Mouse (Mus musculus) left cerebral cortex, adult 18-20 months (tissue): ENCODE results near the gene Atp6ap2. TPM values are rescaled to one million over a fixed set of nuclear protein-coding genes. Genes with fewer than 3 reads are reported as not detected.
"Not testable (repeated sequence)": the region's sequence is repeated elsewhere in the genome, so short reads cannot be mapped to it uniquely, and the experiment has no call there.

ENCODE experiments used
- DNase-seq, 2 experiments: peaks; one replicate each; pipeline ENCODE4 v3.0.0; 2021 to 2022; ENCODE audit warnings: low spot score in 2 of 2, mixed read lengths in 1 of 2
- long read RNA-seq, 2 experiments: library from polyadenylated mRNA; stranded (forward); transcript quantifications; one replicate each; pipeline ENCODE4 v2.0.0; 2021
- total RNA-seq, 2 experiments: library from RNA; stranded (reverse); gene quantifications; 2 replicates each; pipeline ENCODE4 v1.2.3; 2021

The Atp6ap2 gene
- 100 to 1,000 TPM; 221 to 229 TPM for total RNA-seq
- long read RNA-seq, experiment 1, transcript Atp6ap2-201 (9 exons, 2,324 nt) = major isoform, 337 of 364 reads
- long read RNA-seq, experiment 1, partial matches to known transcripts = 17 of 364 reads
- long read RNA-seq, experiment 1, other reads (novel, unspliced or antisense) = 10 of 364 reads
- long read RNA-seq, experiment 2, transcript Atp6ap2-201 (9 exons, 2,324 nt) = major isoform, 276 of 296 reads
- long read RNA-seq, experiment 2, partial matches to known transcripts = 17 of 296 reads
- long read RNA-seq, experiment 2, other reads (novel, unspliced or antisense) = 3 of 296 reads

DNA sequence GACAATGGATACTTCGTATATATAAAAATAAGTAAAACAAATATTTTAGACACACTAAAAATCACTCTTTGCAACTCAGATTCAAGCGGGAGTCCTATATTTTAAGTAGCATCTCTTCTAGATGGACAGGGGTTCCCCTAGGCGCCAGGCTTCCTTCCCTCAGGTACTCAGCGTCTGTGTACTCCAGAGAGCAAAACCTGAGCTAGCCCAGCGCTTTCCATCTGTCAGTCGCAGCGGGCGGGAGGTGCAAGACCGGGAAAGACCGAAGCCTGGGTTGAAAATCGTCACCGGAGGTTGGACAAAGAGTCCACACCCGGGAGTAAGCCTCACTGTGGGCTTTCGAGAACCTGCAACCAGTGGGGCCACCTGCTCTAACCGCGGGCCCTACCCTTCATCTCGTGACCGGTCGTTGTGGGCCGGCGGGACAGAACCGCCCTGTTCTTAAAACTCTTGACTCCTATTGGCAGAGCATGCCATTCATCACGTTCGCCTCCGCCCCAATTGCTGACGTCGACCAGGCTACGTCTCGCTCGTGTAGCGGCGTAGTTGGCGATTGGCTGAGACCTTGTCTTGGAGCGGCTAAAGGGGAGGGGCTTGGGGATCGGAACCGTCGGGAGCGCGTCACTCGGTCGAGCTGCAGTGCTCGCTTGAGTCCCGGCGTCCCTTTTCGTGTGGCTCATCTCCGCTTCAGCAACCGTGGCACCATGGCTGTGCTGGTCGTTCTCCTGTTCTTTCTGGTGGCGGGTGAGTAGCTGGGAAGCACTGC is at the start of gene Atp6ap2:
TSS of gene Atp6ap2 (plus strand) at position 610 of the 766 bp plus-strand sequence.
- peak; percentile 84 to 91 for DNase-seq

DNA sequence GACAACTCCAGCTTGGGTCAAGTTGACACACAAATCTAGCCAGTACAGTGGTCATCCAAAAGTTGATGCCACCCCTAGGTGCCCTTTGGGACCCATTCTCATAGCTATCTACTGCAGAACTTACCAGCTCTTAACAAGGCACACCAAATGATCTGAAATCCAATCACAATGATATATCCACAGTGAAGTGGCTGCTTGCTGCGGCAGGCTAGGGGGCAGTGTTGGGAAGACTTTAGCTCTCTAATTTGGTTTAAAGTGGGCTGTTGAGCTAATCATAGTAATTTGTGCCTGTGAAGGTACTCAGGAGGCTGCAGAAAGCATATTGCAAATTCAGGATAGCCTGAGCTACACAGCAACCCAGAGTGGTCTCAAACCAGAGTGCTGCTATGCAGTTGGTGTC is 43.2 kb upstream of the Atp6ap2 start:
- DNase-seq = no peak

DNA sequence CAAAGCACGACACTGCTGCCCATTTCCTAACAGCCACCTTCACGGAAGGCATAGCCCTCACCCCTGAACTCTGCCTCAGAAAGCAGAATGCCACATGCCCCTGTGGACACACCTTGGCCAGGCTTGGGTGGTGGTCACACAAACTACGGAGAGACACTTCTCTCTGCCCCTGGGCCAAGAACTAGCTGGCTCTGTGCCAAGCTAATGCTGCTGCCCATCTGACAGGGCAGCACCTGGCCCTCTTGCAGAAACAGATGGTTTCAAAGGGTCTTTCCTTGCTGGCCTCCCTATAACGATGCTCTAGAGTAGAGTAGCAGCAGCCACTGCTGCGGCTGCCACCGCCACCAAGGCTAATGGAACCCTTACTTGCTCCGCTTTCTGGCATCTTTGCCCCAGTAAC is 30.5 kb upstream of the Atp6ap2 start:
- DNase-seq = no peak

DNA sequence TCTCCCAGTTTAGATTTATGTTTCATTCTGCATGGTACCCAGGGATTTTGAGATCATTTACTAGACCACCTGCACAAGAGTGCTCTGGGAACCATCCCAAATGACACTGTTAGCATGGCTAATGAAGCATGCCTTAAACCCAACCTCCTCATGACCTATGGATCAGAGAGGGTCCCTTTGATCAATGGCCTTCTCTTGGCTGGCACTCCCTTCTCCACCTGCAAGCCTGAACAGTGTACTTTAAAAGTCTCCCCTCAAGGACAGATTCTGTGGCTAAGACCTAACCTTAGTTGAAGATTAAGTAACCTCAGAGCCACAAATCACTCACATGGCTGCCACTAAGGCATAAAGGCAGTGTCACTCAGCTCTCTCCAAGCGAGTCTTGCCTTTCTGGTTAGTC is 16.2 kb upstream of the Atp6ap2 start:
- no peak for DNase-seq

- no peak for DNase-seq
Observed at GRCm38 (mm10) chrX:12577936-12578335, 9.7 kb upstream of the Atp6ap2 start.

DNA sequence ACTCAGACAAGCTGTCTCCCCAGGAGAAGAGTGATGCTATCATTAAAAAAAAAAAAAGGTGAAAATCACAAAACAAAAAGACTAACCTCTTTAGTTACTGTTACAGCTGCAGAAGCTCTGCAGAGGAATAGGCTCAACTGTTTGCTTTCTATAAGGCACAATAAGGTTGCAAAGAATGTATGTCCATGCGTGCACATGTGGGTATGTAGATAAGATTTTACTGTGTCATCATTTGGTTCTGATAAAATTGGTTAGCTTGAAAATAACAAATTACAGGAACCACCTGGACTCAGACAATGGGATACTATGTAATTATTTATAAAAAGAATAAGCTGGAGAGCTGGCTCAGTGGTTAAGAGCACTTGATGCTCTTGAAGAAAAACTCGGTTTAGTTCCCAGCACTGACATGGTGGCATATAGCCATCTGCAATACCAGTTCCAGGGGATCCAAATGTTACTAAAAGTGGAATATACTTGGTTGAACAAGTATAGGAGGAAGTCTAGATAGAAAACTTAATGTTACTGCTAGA is 9.2 kb upstream of the Atp6ap2 start:
- no peak for DNase-seq

- DNase-seq = no peak
Observed at GRCm38 (mm10) chrX:12583261-12583660, 4.3 kb upstream of the Atp6ap2 start.

DNA sequence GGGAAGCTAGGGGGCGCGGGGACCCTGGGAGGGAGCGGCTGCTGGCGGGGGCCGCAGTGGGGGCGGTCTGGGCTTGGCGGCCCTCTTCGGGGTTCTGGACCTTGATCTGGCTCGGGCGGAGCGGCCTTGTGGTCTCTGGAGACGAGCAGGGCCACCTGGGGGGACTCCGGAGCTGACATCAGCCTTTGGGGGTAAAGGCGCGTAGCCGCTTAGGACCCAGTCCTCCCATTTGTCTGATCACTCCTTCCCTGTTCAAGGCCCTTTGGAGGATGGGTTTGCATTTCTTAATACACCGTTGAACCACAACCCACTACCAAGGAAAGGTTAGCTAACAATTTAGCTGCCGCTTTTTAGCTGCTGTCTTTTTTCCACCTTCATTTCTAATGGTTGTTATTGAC is 356 bp downstream of the Atp6ap2 start:
- no peak for DNase-seq

DNA sequence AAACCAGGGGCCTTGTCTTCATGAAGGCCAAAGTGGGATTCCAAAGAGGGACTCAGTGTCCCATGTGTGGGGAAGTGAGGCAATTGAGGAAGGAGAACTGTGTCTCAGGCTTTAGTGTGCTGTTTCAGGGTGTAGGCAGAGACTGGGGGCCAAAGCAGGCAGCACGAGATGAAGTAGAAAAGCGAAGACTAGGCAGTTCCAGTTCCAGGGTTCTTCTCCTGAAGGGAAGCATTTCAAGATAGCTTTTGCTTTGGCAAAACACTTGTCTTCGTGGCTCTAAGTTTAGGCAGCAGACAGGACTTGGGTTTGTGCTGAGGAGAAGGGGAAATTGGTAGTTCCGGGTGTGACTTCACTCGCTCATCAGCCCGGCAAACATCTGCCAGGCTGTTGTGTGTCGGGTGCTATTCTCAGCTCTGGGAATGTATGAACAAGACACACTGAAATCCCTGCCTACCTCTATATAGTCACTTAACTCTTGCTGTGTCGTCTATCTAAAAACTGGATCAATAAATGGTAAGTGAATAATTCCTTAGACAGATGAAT is 3.9 kb downstream of the Atp6ap2 start:
- DNase-seq = no peak

- no peak for DNase-seq
Observed at GRCm38 (mm10) chrX:12592011-12592410, 4.4 kb downstream of the Atp6ap2 start.

DNA sequence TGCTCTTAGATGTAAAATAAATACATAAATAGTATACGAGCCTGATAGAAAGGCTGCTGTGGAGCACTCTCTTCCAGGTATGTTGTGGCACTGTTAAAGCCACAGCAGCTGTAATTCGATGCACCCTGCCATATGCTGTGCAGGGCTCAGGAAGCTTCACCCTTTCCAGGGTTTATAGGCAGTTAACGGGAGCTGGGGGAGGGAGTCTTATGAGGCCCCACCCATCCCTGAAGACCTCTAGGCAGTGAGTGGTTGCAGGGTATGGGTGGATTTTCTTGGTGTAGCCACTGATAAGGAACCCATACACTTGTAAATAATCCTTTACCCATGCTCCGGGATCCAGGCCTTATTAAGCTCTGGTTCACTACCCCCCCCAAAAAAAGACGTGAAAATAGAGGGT is 6.2 kb downstream of the Atp6ap2 start:
- DNase-seq = no peak

DNA sequence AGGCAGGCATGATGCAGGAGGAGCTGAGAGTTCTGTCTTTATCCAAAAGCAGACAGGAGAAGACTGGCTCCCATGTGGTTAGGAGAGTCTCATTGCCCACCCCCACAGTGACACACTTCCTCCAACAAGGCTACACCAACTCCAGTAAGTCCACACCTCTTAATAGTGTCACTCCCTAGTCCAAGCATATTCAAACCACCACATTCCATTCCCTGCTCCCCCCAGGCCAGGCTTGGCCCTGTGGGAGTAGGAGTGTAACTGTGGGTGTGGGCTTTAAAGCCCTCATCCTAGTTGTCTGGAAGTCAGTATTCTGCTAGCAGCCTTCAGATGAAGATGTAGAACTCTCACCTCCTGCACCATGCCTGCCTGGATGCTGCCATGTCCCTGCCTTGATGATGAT is 22.9 kb downstream of the Atp6ap2 start:
- not testable (repeated sequence) for DNase-seq

GRCm38 (mm10) chrX:12611211-12611610 is 23.6 kb downstream of the Atp6ap2 start:
- no peak for DNase-seq

DNA sequence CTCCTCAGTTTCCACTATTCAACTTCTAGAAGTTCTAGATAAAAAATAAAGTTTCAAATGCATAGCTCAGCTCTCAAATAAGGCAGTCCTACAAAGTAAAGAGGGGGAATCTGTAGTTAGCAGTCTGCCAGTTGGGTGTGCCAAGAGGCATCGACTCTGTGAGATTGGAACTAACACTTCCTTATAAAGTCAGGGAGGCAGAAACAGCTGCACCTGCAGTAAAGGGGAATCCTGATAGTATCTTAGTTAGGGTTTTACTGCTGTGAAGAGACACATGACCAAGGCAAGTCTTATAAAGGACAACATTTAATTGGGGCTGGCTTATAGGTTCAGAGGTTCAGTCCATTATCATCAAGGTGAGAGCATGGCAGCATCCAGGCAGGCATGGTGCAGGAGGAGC is 24.8 kb downstream of the Atp6ap2 start:
- DNase-seq = not testable (repeated sequence)

DNA sequence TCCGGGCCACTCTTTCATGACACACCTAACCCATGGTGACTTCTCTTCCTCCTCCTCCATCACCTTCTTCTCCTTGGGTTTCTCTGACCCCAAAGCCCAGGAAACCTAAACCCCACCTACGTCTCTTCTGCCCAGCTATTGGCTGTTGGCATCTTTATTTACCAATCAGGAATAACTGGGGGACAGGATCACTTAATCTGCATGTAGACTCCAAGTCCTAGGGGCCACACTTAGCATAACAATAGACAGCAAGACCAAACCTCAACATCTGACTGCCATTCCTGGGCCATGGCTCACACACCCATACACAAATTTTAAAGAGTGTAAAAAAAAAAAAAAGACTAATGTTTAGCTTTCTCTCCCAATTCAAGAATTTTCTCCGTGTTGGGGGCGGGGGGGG is 37.5 kb downstream of the Atp6ap2 start:
- DNase-seq = no peak

- DNase-seq = no peak
Observed at GRCm38 (mm10) chrX:12644976-12645375, 57.4 kb downstream of the Atp6ap2 start.

DNA sequence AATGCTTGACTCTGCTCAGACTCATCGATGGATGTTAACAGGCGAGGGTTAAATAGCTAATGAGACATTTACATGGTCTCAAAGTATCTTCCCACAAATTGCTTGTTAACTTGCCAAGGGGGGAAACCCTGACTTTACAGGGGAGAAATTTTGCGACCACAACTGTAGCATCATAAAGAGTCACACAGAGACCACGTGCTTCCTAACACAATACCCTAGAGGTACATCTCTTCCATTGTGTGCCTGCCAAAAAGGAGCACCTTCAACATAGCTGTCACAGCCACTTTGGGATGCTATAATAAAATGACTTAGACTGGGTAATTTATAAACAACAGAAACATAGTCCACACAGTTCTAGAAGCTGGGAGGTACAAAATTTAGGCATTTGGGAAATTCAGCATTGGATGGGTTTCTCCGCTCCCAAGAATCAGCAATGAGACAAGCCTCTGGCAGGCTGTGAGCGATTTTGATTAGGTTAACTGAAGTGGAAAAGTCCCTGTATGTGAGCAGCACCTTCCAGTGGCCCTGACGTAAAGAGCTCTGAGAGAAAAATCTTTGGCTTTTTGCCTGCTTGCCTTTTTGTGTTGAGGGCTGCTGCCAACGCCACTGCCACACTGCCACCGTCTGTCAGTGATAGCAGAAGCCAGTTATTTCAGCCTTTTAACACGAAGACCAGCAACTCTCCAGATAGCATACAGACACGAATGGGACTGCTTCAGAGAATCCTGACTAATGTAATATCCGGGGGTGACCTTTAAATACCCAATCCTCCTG is 58.1 kb downstream of the Atp6ap2 start:
- peak in 1 of 2 experiments; percentile 16 for DNase-seq

- DNase-seq = no peak
Observed at GRCm38 (mm10) chrX:12651906-12652305, 64.3 kb downstream of the Atp6ap2 start.

DNA sequence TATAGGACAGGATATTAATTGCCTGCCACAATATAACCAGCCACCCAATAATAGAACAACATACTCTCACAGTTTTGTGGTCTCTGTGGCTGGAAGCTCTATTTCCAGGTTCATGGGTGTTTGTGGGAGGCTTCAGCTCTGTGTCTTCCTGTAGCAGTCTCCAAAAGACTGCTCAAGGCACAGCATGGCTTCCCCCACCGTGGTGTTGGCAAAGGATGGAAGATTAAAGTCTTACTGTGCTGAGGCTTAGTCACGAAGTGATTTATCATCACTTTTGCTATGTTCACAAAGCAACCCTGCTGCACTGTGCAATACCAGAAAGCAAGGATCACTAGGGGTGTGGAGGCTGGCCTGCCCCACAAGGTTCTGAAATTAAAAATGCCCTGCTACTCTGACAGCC is 66.3 kb downstream of the Atp6ap2 start:
- peak; percentile 23 to 27 for DNase-seq
